Mouse (Mus musculus) cerebellum, adult 2 months (tissue): Measurements from ENCODE around the gene Tmem72.

ENCODE experiments used
- CTCF ChIP-seq: fragments of 200-500 bp; IDR thresholded peaks from 2 replicates; pipeline ENCODE4 v1.5.1; 2011; ENCODE audit warnings: low read depth, mild to moderate bottlenecking, control low read depth, low read length, moderate library complexity, borderline replicate concordance; ENCODE audit not compliant: insufficient read depth
- POLR2A ChIP-seq: fragments of 200-500 bp; IDR thresholded peaks from 2 replicates; pipeline ENCODE4 v1.6.1; 2011; ENCODE audit warnings: low read length, control low read depth, borderline replicate concordance; ENCODE audit not compliant: insufficient read depth

DNA sequence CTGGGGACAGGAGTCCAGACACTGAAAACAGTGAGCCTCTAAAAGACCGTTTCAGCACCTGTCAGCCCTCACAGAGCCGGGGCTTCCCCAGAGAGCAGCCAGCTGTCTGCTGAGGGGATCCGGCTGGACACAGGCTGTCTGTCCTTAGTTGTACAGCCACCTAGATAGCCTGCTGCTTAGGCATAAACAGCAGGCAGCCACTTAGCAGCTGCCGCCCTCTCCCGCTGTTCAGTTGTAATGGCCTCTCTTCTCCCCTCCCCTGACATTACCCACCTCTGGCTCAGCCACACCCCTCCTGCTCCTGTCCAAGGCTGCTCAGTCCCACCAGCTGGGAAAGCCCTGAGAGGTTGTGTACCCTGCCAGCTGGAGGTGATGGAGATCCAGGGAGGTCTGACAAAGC lies 45.7 kb downstream of the Tmem72 start:
- TF ChIP-seq CTCF (no peak), POLR2A (no peak)
